In the genomic region with DNA sequence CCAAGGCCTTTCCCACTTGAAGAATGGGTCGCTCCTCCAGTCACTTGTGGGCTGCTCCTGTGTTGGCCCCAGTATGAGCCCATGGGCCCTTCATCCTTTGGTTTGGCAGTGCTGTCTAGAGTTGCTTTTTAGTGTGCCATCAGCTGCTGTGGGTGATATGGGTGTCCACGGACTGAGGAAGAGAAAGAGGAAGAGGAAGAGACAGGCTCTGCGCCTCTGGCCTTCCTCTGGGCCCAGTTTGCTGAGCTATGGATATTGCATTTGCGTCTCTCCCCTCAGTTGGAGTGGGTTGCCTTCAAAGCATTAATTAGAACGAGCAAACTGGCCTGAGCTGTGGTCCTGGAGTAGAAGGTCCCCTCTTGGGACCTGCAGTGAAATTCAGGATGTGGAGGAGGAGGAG, we compare ENCODE assay signal across 18 mouse cellular contexts. TPM values are rescaled to one million over a fixed set of nuclear protein-coding genes. Genes with fewer than 3 reads are reported as not detected.
DNase-seq lines count a peak whose midpoint lies in the region; ATAC-seq and TF ChIP-seq lines count a peak whose summit lies in the region.
"Had no signal": no experiment of that assay in that cellular context is flagged by ENCODE, and none has a peak within 500 bp of the region (broad histone marks: within the 10 kb centered on the region; RNA-seq: fewer than 3 reads in every experiment).

No protein-coding gene starts in this region.

- no peak for TF ChIP-seq CTCF in kidney, postnatal 0 days (IDR thresholded peaks at IDR 0.05; ENCODE audit: low read depth)

- DNase-seq in kidney, postnatal 0 days (ENCODE audit: low spot score), result no peak
- DNase-seq in MEL-GATA-1-ER (ENCODE audit: extremely low read depth, low read depth), result peak; percentile 39
- DNase-seq in lung, postnatal 14 days, result no peak
- DNase-seq: adrenal gland, postnatal 25 days; cerebellum, adult 2 months; cerebellum, postnatal 14 days; gastrocnemius, postnatal 14 days; heart, postnatal 10 days had no signal

- H3K27me3 ChIP-seq in kidney, postnatal 0 days (ENCODE audit: insufficient read depth, low read length), result no peaks in the 10 kb centered on the region
- H3K27me3 ChIP-seq in kidney, embryonic 16.5 days (ENCODE audit: insufficient read depth, low read length), result no peaks in the 10 kb centered on the region
- no peaks in the 10 kb centered on the region for H3K27me3 ChIP-seq in midbrain, embryonic 13.5 days
- no peaks in the 10 kb centered on the region for H3K27me3 ChIP-seq in intestine, embryonic 15.5 days (replicated peaks)
- H3K27me3 ChIP-seq: embryonic facial prominence, embryonic 12.5 days; forebrain, embryonic 12.5 days had no signal

- 0 out of 2 replicates have a peak overlapping the region, but pooled peaks have one; percentile 2 for H3K9ac ChIP-seq in kidney, postnatal 0 days (ENCODE audit: low read depth, low read length)
- H3K9ac ChIP-seq in kidney, embryonic 16.5 days (replicated peaks; ENCODE audit: low read length), result no peak overlapping the region
- H3K9ac ChIP-seq in midbrain, embryonic 13.5 days (replicated peaks), result no peak overlapping the region
- no peak overlapping the region for H3K9ac ChIP-seq in intestine, embryonic 15.5 days
- H3K9ac ChIP-seq: embryonic facial prominence, embryonic 12.5 days; forebrain, embryonic 12.5 days had no signal

- H3K4me1 ChIP-seq in kidney, postnatal 0 days (replicated peaks; ENCODE audit: insufficient read depth, low read length), result peaks cover 7% of the 10 kb centered on the region; the same call in 1 of the 2 replicates
- no peaks in the 10 kb centered on the region for H3K4me1 ChIP-seq in kidney, embryonic 16.5 days (ENCODE audit: insufficient read depth, low read length)
- H3K4me1 ChIP-seq in midbrain, embryonic 13.5 days (replicated peaks), result no peaks in the 10 kb centered on the region
- no peaks in the 10 kb centered on the region for H3K4me1 ChIP-seq in intestine, embryonic 15.5 days (replicated peaks)
- H3K4me1 ChIP-seq: embryonic facial prominence, embryonic 12.5 days; forebrain, embryonic 12.5 days had no signal

- no peak overlapping the region for H3K4me2 ChIP-seq in kidney, postnatal 0 days (ENCODE audit: low read length)
- H3K4me2 ChIP-seq in kidney, embryonic 16.5 days (replicated peaks; ENCODE audit: low read depth, low read length), result no peak overlapping the region
- no peak overlapping the region for H3K4me2 ChIP-seq in midbrain, embryonic 13.5 days (replicated peaks)
- no peak overlapping the region for H3K4me2 ChIP-seq in intestine, embryonic 15.5 days (replicated peaks)
- H3K4me2 ChIP-seq: embryonic facial prominence, embryonic 12.5 days; forebrain, embryonic 12.5 days had no signal

- ATAC-seq in kidney, postnatal 0 days (replicated peaks; ENCODE audit: low FRiP score, low read depth), result no peak
- no peak for ATAC-seq in kidney, embryonic 16.5 days (ENCODE audit: low FRiP score, low TSS enrichment)
- peak; percentile 81 for ATAC-seq in granulocyte monocyte progenitor cell, adult 5-6 weeks (replicated peaks; ENCODE audit: poor library complexity, severe bottlenecking)
- peak; percentile 61 for ATAC-seq in megakaryocyte progenitor cell, adult 5-6 weeks (replicated peaks; ENCODE audit: poor library complexity)
- no peak for ATAC-seq in midbrain, embryonic 13.5 days
- ATAC-seq in intestine, embryonic 15.5 days, result no peak
- ATAC-seq: forebrain, embryonic 16.5 days; hindbrain, postnatal 0 days had no signal

- 68% methylated on average over 5 of the region's 5 CpGs for WGBS in kidney, postnatal 0 days
- 63% methylated on average over 5 of the region's 5 CpGs for WGBS in kidney, embryonic 16.5 days
- 77% methylated on average over 5 of the region's 5 CpGs for WGBS in midbrain, embryonic 13.5 days
- 76% methylated on average over 5 of the region's 5 CpGs for WGBS in intestine, embryonic 15.5 days

- H3K36me3 ChIP-seq in kidney, postnatal 0 days (ENCODE audit: insufficient read depth, low read length), result no peaks in the 10 kb centered on the region
- peaks cover 3% of the 10 kb centered on the region for H3K36me3 ChIP-seq in kidney, embryonic 16.5 days (ENCODE audit: insufficient read depth, low read length)
- H3K36me3 ChIP-seq in midbrain, embryonic 13.5 days, result no peaks in the 10 kb centered on the region
- no peaks in the 10 kb centered on the region for H3K36me3 ChIP-seq in intestine, embryonic 15.5 days
- H3K36me3 ChIP-seq: embryonic facial prominence, embryonic 12.5 days; forebrain, embryonic 12.5 days; heart, embryonic 10.5 days had no signal

- no peak overlapping the region for H3K27ac ChIP-seq in kidney, postnatal 0 days
- no peak overlapping the region for H3K27ac ChIP-seq in kidney, embryonic 16.5 days (ENCODE audit: low read length)
- no peak overlapping the region for H3K27ac ChIP-seq in midbrain, embryonic 13.5 days
- no peak overlapping the region for H3K27ac ChIP-seq in intestine, embryonic 15.5 days
- H3K27ac ChIP-seq: embryonic facial prominence, embryonic 12.5 days; forebrain, embryonic 12.5 days; heart, embryonic 10.5 days; hindbrain, postnatal 0 days had no signal

- H3K4me3 ChIP-seq in kidney, postnatal 0 days (replicated peaks; ENCODE audit: low read depth, low read length), result no peak overlapping the region
- H3K4me3 ChIP-seq in kidney, embryonic 16.5 days (ENCODE audit: low read length), result no peak overlapping the region
- H3K4me3 ChIP-seq in midbrain, embryonic 13.5 days (replicated peaks), result no peak overlapping the region
- H3K4me3 ChIP-seq in intestine, embryonic 15.5 days (replicated peaks), result no peak overlapping the region
- H3K4me3 ChIP-seq: embryonic facial prominence, embryonic 12.5 days; forebrain, embryonic 12.5 days; heart, embryonic 10.5 days had no signal

- no peaks in the 10 kb centered on the region; the same call in 1 of the 2 replicates for H3K9me3 ChIP-seq in kidney, postnatal 0 days (replicated peaks; ENCODE audit: low read length)
- H3K9me3 ChIP-seq in kidney, embryonic 16.5 days (ENCODE audit: low read length), result 0 out of 2 replicates have a peak, but pooled peaks cover 3% of the 10 kb centered on the region
- no peaks in the 10 kb centered on the region for H3K9me3 ChIP-seq in midbrain, embryonic 13.5 days
- no peaks in the 10 kb centered on the region for H3K9me3 ChIP-seq in intestine, embryonic 15.5 days
- H3K9me3 ChIP-seq: heart, embryonic 10.5 days had no signal

RNA-seq across cellular contexts. Expression of a gene that starts 11.8 kb away (rescaled TPM):
- 15.4 and 16.3 TPM in 2 replicates for polyA plus RNA-seq in kidney, postnatal 0 days (2015; fragmentation: Nextera tagmentation; extraction: Ambion mirVana)
- polyA plus RNA-seq in kidney, embryonic 16.5 days (2015; fragmentation: Nextera tagmentation; extraction: Ambion mirVana), result 17.4 and 17.5 TPM in 2 replicates
- total RNA-seq in granulocyte monocyte progenitor cell, adult 5-6 weeks (2014; fragmentation: Nextera tagmentation), result 10.4 and 14.2 TPM in 2 replicates
- total RNA-seq in granulocyte monocyte progenitor cell, adult 5-6 weeks (2017), result 4.8 and 10.1 TPM in 2 replicates
- total RNA-seq in megakaryocyte progenitor cell, adult 5-6 weeks (2015), result 8.9 and 10.9 TPM in 2 replicates
- 5.9 and 9.7 TPM in 2 replicates for total RNA-seq in megakaryocyte progenitor cell, adult 5-6 weeks (2017)
- 13.6 and 13.9 TPM in 2 replicates for polyA plus RNA-seq in midbrain, embryonic 13.5 days (2015; fragmentation: Nextera tagmentation; extraction: Ambion mirVana)
- 11.2 and 12.3 TPM in 2 replicates for polyA plus RNA-seq in intestine, embryonic 15.5 days (2015; fragmentation: Nextera tagmentation; extraction: Ambion mirVana)

RNA-seq across cellular contexts. Expression of a gene that starts 53.7 kb away (rescaled TPM):
- polyA plus RNA-seq in kidney, postnatal 0 days (2015; fragmentation: Nextera tagmentation; extraction: Ambion mirVana), result 25.0 and 27.4 TPM in 2 replicates
- polyA plus RNA-seq in kidney, embryonic 16.5 days (2015; fragmentation: Nextera tagmentation; extraction: Ambion mirVana), result 67.5 and 68.8 TPM in 2 replicates
- 44.5 and 46.7 TPM in 2 replicates for total RNA-seq in granulocyte monocyte progenitor cell, adult 5-6 weeks (2014; fragmentation: Nextera tagmentation)
- total RNA-seq in granulocyte monocyte progenitor cell, adult 5-6 weeks (2017), result 27.7 and 42.5 TPM in 2 replicates
- total RNA-seq in megakaryocyte progenitor cell, adult 5-6 weeks (2015), result 70.9 and 82.2 TPM in 2 replicates
- 39.1 and 39.6 TPM in 2 replicates for total RNA-seq in megakaryocyte progenitor cell, adult 5-6 weeks (2017)
- 90.5 and 101 TPM in 2 replicates for polyA plus RNA-seq in midbrain, embryonic 13.5 days (2015; fragmentation: Nextera tagmentation; extraction: Ambion mirVana)
- polyA plus RNA-seq in intestine, embryonic 15.5 days (2015; fragmentation: Nextera tagmentation; extraction: Ambion mirVana), result 54.8 and 56.8 TPM in 2 replicates

Comparison
In these comparisons a context has a peak if more than half of its experiments do, and no peak if none do; other contexts are left out.
1. ATAC-seq: peak in granulocyte monocyte progenitor cell, adult 5-6 weeks (single experiment) and megakaryocyte progenitor cell, adult 5-6 weeks (single experiment); none in kidney, postnatal 0 days (single experiment), kidney, embryonic 16.5 days (single experiment), midbrain, embryonic 13.5 days (single experiment) and intestine, embryonic 15.5 days (single experiment).